ENCODE assay signal across 9 mouse cellular contexts in genomic region chr12:112450883-112451282, GRCm38 (mm10). TPM values are rescaled to one million over a fixed set of nuclear protein-coding genes. Genes with fewer than 3 reads are reported as not detected.
DNase-seq lines count a peak whose midpoint lies in the region; ATAC-seq lines count a peak whose summit lies in the region.
"Had no signal": no experiment of that assay in that cellular context is flagged by ENCODE, and none has a peak within 500 bp of the region (broad histone marks: within the 10 kb centered on the region; RNA-seq: fewer than 3 reads in every experiment).

No protein-coding gene starts in this region.

- H3K4me3 ChIP-seq in embryonic facial prominence, embryonic 10.5 days, result no peak overlapping the region
- no peak overlapping the region for H3K4me3 ChIP-seq in midbrain, embryonic 16.5 days (ENCODE audit: low read depth, low read length)

- ATAC-seq in cerebellum, adult (ENCODE audit: insufficient number of reproducible peaks, low FRiP score, low TSS enrichment), result no peak
- ATAC-seq in midbrain, embryonic 16.5 days, result 0 out of 2 replicates have a peak, but pooled peaks have one; percentile 23
- no peak for ATAC-seq in megakaryocyte, adult 5-6 weeks (ENCODE audit: poor library complexity, severe bottlenecking)
- ATAC-seq: Patski had no signal

- peaks cover 11% of the 10 kb centered on the region; the same call in 1 of the 2 replicates for H3K9me3 ChIP-seq in embryonic facial prominence, embryonic 10.5 days
- H3K9me3 ChIP-seq in midbrain, embryonic 16.5 days (replicated peaks; ENCODE audit: control insufficient read depth, low read length, poor library complexity, severe bottlenecking), result peaks cover 7% of the 10 kb centered on the region; the same call in 1 of the 2 replicates

- 27% methylated on average over 6 of the region's 6 CpGs for WGBS in embryonic facial prominence, embryonic 10.5 days
- WGBS in midbrain, embryonic 16.5 days, result 23% methylated on average over 6 of the region's 6 CpGs

- peak; percentile 33 for DNase-seq in cerebellum, adult 9-11 months
- DNase-seq in retina, postnatal 1 day, result peak; percentile 91
- no peak for DNase-seq in retina, embryonic 14.5 days (ENCODE audit: low spot score)
- DNase-seq in embryonic facial prominence, embryonic 10.5 days (ENCODE audit: low spot score), result peak; percentile 83
- DNase-seq in kidney, postnatal 25 days, result peak; percentile 46 to 66

- H3K27ac ChIP-seq in embryonic facial prominence, embryonic 10.5 days (replicated peaks), result peak overlapping the region; percentile 71; the same call in 1 of the 2 replicates
- no peak overlapping the region for H3K27ac ChIP-seq in midbrain, embryonic 16.5 days (ENCODE audit: low read length)

- no peak overlapping the region for H3K4me2 ChIP-seq in midbrain, embryonic 16.5 days (ENCODE audit: low read length)

- no peaks in the 10 kb centered on the region for H3K27me3 ChIP-seq in embryonic facial prominence, embryonic 10.5 days (replicated peaks; ENCODE audit: low read depth, poor library complexity, severe bottlenecking)
- no peaks in the 10 kb centered on the region for H3K27me3 ChIP-seq in midbrain, embryonic 16.5 days (ENCODE audit: control insufficient read depth, insufficient read depth, low read depth, low read length)

- H3K9ac ChIP-seq in midbrain, embryonic 16.5 days (ENCODE audit: low read depth, low read length), result no peak overlapping the region

- H3K36me3 ChIP-seq in embryonic facial prominence, embryonic 10.5 days (replicated peaks), result no peaks in the 10 kb centered on the region
- no peaks in the 10 kb centered on the region for H3K36me3 ChIP-seq in midbrain, embryonic 16.5 days (ENCODE audit: control insufficient read depth, insufficient read depth, low read length)

- peaks cover 24% of the 10 kb centered on the region for H3K4me1 ChIP-seq in embryonic facial prominence, embryonic 10.5 days
- peaks cover 19% of the 10 kb centered on the region for H3K4me1 ChIP-seq in midbrain, embryonic 16.5 days (ENCODE audit: control insufficient read depth, insufficient read depth, low read length)

RNA-seq across cellular contexts. Expression of gene A530016L24Rik, which starts 38.4 kb away (rescaled TPM):
- not detected in 2 replicates for polyA plus RNA-seq in embryonic facial prominence, embryonic 10.5 days (2016; fragmentation: Nextera tagmentation; extraction: Ambion mirVana)
- polyA plus RNA-seq in midbrain, embryonic 16.5 days (2015; fragmentation: Nextera tagmentation; extraction: Ambion mirVana), result 0.16 and 0.17 TPM in 2 replicates
- not detected in 2 replicates for total RNA-seq in megakaryocyte, adult 5-6 weeks (2015)
- not detected in 2 replicates for total RNA-seq in megakaryocyte, adult 5-6 weeks (2017)
